Mouse (Mus musculus) hindbrain, embryonic 13.5 days (tissue): ENCODE measurements around the gene Pla2r1. TPM values are rescaled to one million over a fixed set of nuclear protein-coding genes. Genes with fewer than 3 reads are reported as not detected.
A peak's percentile ranks its signal among the peaks of the same experiment; 100 is the strongest.

ENCODE experiments used
- ATAC-seq: fragments of 200-750 bp; cut with Nextera tagmentation; 2 replicates; pipeline ENCODE4 v1.8.0; 2017; ENCODE audit warnings: moderate TSS enrichment; ENCODE audit not compliant: low FRiP score
- H3K27ac ChIP-seq: fragments of 300-500 bp; sonication (generic); 2 replicates; pipeline ENCODE4 v1.5.1; 2015; ENCODE audit warnings: inconsistent platforms, mild to moderate bottlenecking, moderate library complexity
- H3K27me3 ChIP-seq: fragments of 300-500 bp; sonication (generic); 2 replicates; pipeline ENCODE4 v1.6.1; 2015; ENCODE audit warnings: mild to moderate bottlenecking, inconsistent platforms
- H3K36me3 ChIP-seq: fragments of 300-500 bp; sonication (generic); 2 replicates; pipeline ENCODE4 v1.6.1; 2015; ENCODE audit warnings: mild to moderate bottlenecking, inconsistent platforms
- H3K4me1 ChIP-seq: fragments of 300-500 bp; sonication (generic); replicated peaks from 2 replicates; pipeline ENCODE4 v1.6.1; 2015; ENCODE audit warnings: inconsistent platforms
- H3K4me2 ChIP-seq: fragments of 300-500 bp; sonication (generic); 2 replicates; pipeline ENCODE4 v1.6.1; 2015; ENCODE audit warnings: inconsistent platforms, mild to moderate bottlenecking, moderate library complexity
- H3K4me3 ChIP-seq: fragments of 300-500 bp; sonication (generic); 2 replicates; pipeline ENCODE4 v1.5.1; 2015; ENCODE audit warnings: mild to moderate bottlenecking, inconsistent platforms
- H3K9ac ChIP-seq: fragments of 300-500 bp; sonication (generic); 2 replicates; pipeline ENCODE4 v1.6.1; 2015; ENCODE audit warnings: mild to moderate bottlenecking, inconsistent platforms
- H3K9me3 ChIP-seq: fragments of 300-500 bp; sonication (generic); 2 replicates; pipeline ENCODE4 v1.6.1; 2016; ENCODE audit warnings: inconsistent platforms
- WGBS: fragments of 180-500 bp; shearing (Covaris S2); methylation state at CpG from one replicate; pipeline ENCODE4 v1.1.7; 2015; 5-methylcytosine and 5-hydroxymethylcytosine counted together
- polyA plus RNA-seq: library from polyadenylated mRNA; unstranded; fragments of >200 nt; fragmentation: Nextera tagmentation; extraction: Ambion mirVana; gene quantifications from 2 replicates; pipeline ENCODE4 v1.2.1, GENCODE M21; 2015

Pla2r1 gene
- polyA plus RNA-seq, 1 experiment from 2014 or later = 0.97 TPM

DNA sequence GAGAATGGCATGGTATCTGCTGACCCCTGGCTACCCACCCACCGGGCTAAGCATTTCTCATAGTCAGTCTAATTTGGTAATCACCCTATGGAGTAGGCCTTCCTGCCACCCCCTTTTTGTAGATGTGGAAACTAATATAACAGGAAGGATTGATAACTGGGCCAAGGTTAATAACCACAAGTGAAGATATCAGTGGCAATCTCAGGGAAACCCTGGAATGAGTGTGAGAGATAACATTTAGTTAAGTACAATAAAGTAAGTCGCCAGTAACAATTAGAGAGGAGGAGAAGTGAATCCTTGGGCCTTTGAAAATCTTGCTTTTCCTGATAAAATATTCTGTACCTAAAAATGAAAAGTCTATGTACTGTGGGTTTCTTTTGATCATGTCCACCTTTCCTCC is 166.3 kb downstream of the Pla2r1 start:
- H3K9me3 ChIP-seq = no peaks in the 10 kb centered on the region
- no peak overlapping the region for H3K4me2 ChIP-seq
- no peak overlapping the region for H3K27ac ChIP-seq
- no peak overlapping the region for H3K4me3 ChIP-seq
- no peak for ATAC-seq
- no peak overlapping the region for H3K9ac ChIP-seq
- peaks cover 8% of the 10 kb centered on the region; the same call in 1 of the 2 replicates for H3K4me1 ChIP-seq
- WGBS = 86% methylated on average over 2 of the region's 2 CpGs
- peaks cover 24% of the 10 kb centered on the region for H3K27me3 ChIP-seq
- no peaks in the 10 kb centered on the region for H3K36me3 ChIP-seq

DNA sequence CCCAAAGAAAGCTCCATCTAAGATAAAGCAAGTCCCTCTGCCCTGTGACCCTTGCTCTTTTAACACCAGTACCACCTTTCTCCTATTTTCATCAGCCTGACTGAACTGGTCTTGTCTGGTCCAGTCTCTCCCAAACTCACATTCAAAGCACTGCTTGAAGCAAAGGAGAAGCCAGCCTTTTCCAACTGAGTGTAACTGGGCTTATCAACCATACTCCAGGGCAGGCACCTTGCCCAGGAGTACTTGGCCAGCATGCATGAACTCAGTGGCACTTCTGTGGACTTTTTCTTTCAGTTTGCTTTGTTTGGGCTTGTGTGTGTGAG is 168.4 kb downstream of the Pla2r1 start:
- H3K27ac ChIP-seq = no peak overlapping the region
- H3K36me3 ChIP-seq = no peaks in the 10 kb centered on the region
- H3K4me3 ChIP-seq = no peak overlapping the region
- H3K27me3 ChIP-seq = peaks cover 26% of the 10 kb centered on the region
- no peak overlapping the region for H3K9ac ChIP-seq
- no peaks in the 10 kb centered on the region for H3K9me3 ChIP-seq
- H3K4me2 ChIP-seq = no peak overlapping the region
- no peak for ATAC-seq
- peaks cover 8% of the 10 kb centered on the region; the same call in 1 of the 2 replicates for H3K4me1 ChIP-seq

- Histone ChIP-seq H3K4me1 (peaks cover 8% of the 10 kb centered on the region; the same call in 1 of the 2 replicates), H3K4me2 (no peak overlapping the region), H3K27me3 (peaks cover 26% of the 10 kb centered on the region), H3K36me3 (no peaks in the 10 kb centered on the region), H3K27ac (no peak overlapping the region), H3K9ac (no peak overlapping the region), H3K9me3 (no peaks in the 10 kb centered on the region), H3K4me3 (no peak overlapping the region)
- ATAC-seq = no peak
- WGBS = 24% methylated on average over 7 of the region's 7 CpGs
Observed at GRCm38 (mm10) chr2:60384083-60384762, 168.9 kb downstream of the Pla2r1 start.

GRCm38 (mm10) chr2:60382858-60383669 is 170.0 kb downstream of the Pla2r1 start, which contains the start of gene Ly75:
TSS of gene Ly75 (minus strand) at chr2:60383303.
- ATAC-seq = peak; percentile 97
- Histone ChIP-seq H3K9me3 (no peaks in the 10 kb centered on the region), H3K27me3 (peaks cover 26% of the 10 kb centered on the region), H3K27ac (no peak within 1 kb of the TSS), H3K4me3 (peak within 1 kb of the TSS; percentile 59), H3K4me1 (peaks cover 8% of the 10 kb centered on the region; the same call in 1 of the 2 replicates), H3K36me3 (no peaks in the 10 kb centered on the region), H3K9ac (peak within 1 kb of the TSS; percentile 76), H3K4me2 (peak within 1 kb of the TSS; percentile 91)
- WGBS = 2% methylated on average over 46 of the region's 46 CpGs

DNA sequence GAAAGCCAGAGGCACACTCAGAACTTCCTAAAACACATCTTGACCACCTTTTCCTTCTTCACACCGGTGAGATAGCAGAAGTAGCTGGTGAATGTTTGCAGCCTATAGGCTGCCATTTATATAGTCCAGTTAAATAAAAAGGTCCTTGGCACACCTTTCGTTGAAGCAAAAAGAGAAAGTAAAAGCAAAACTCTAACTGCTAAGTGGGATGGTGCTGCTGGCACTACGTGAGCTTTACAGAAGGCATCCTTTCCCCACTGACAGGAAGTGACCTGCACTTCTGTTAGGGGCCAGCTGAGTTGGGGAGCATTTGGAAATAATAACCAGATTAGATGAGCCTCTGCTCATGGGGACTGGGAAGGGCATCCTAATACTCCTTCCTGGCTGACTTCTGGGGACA is 170.8 kb downstream of the Pla2r1 start:
- no peak overlapping the region for H3K27ac ChIP-seq
- H3K9ac ChIP-seq = no peak overlapping the region
- H3K36me3 ChIP-seq = no peaks in the 10 kb centered on the region
- peaks cover 26% of the 10 kb centered on the region for H3K27me3 ChIP-seq
- no peak overlapping the region for H3K4me2 ChIP-seq
- ATAC-seq = no peak
- H3K4me3 ChIP-seq = peak overlapping the region; percentile 59; the same call in 1 of the 2 replicates
- H3K9me3 ChIP-seq = no peaks in the 10 kb centered on the region
- peaks cover 8% of the 10 kb centered on the region; the same call in 1 of the 2 replicates for H3K4me1 ChIP-seq
- 69% methylated on average over 3 of the region's 3 CpGs for WGBS

GRCm38 (mm10) chr2:60377260-60377659 is 175.8 kb downstream of the Pla2r1 start:
- H3K9me3 ChIP-seq = no peaks in the 10 kb centered on the region
- no peaks in the 10 kb centered on the region for H3K36me3 ChIP-seq
- WGBS = 92% methylated on average over 5 of the region's 5 CpGs
- no peak overlapping the region for H3K27ac ChIP-seq
- H3K4me3 ChIP-seq = no peak overlapping the region
- no peaks in the 10 kb centered on the region for H3K4me1 ChIP-seq
- peaks cover 9% of the 10 kb centered on the region for H3K27me3 ChIP-seq
- no peak overlapping the region for H3K4me2 ChIP-seq
- H3K9ac ChIP-seq = no peak overlapping the region
- no peak for ATAC-seq

- Histone ChIP-seq H3K9me3 (no peaks in the 10 kb centered on the region), H3K9ac (no peak overlapping the region), H3K4me1 (no peaks in the 10 kb centered on the region), H3K4me2 (no peak overlapping the region), H3K27me3 (no peaks in the 10 kb centered on the region), H3K4me3 (no peak overlapping the region), H3K36me3 (no peaks in the 10 kb centered on the region), H3K27ac (no peak overlapping the region)
- WGBS = 93% methylated on average over 15 of the region's 15 CpGs
- no peak for ATAC-seq
Observed at GRCm38 (mm10) chr2:60375608-60376107, 177.4 kb downstream of the Pla2r1 start.

DNA sequence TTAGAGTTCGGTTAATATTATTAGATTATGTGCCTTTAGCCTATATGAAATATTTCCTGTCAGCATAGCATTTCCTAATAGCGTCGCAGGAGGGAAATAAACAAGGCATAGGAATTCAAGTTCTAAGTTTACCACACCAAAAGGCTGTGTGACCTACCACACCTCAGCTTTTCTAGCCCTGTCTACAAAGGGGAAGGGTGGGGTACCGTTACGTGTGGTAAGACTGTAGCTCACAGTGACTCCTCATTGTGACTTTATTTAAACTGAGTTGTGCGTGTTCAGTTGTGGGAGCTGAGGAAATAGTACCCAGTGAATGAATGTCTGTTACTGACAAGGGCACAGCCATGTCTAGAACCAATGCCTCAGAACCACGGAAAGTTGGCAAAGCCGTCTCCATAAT is 178.0 kb downstream of the Pla2r1 start:
- H3K27ac ChIP-seq = no peak overlapping the region
- 94% methylated on average over 8 of the region's 8 CpGs for WGBS
- ATAC-seq = no peak
- H3K9ac ChIP-seq = no peak overlapping the region
- no peak overlapping the region for H3K4me2 ChIP-seq
- no peaks in the 10 kb centered on the region for H3K27me3 ChIP-seq
- no peaks in the 10 kb centered on the region for H3K9me3 ChIP-seq
- no peaks in the 10 kb centered on the region for H3K4me1 ChIP-seq
- no peaks in the 10 kb centered on the region for H3K36me3 ChIP-seq
- H3K4me3 ChIP-seq = no peak overlapping the region

DNA sequence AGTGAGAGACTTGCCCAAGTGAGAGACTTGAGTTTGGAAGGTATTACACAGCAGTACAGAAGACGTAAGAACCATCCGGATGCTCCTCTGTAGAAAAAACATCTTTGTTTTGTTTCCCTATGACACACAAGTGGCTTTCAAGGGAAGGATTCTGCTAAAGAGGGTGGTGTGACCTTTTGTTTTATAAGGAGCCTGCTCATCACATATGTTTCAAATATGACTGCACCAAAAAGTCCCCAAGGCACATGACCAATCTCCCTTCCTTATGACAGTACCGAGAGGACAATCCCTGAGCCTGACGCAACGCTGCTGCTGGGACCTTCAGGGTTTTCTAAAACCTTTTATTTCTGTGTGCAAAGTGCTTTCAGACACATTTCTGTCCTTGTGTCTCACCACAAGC is 182.9 kb downstream of the Pla2r1 start:
- H3K27me3 ChIP-seq = no peaks in the 10 kb centered on the region
- 91% methylated on average over 5 of the region's 5 CpGs for WGBS
- no peaks in the 10 kb centered on the region for H3K4me1 ChIP-seq
- no peaks in the 10 kb centered on the region for H3K36me3 ChIP-seq
- H3K9ac ChIP-seq = no peak overlapping the region
- H3K4me2 ChIP-seq = no peak overlapping the region
- H3K4me3 ChIP-seq = no peak overlapping the region
- ATAC-seq = no peak
- H3K27ac ChIP-seq = no peak overlapping the region
- H3K9me3 ChIP-seq = no peaks in the 10 kb centered on the region

DNA sequence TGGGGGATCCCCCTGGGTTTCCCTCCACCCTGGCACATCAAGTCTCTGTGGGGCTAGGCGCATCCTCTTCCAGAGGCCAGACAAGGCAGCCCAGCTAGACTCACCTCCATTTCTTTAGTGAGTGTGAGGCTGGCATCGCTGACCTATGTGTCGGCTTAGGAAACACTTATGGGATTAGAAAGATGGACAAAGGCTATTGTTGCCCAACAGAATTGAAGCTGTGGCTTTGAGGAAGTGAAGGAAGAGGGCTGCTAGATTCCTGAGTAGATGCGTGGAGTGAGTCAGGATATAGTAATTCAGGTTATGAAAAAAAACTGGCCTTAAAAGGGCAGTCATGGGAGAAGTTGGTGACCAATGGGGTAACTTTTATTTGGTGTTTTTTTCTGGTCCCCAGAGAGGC is 183.7 kb downstream of the Pla2r1 start:
- 93% methylated on average over 4 of the region's 4 CpGs for WGBS
- H3K9me3 ChIP-seq = no peaks in the 10 kb centered on the region
- ATAC-seq = no peak
- H3K4me3 ChIP-seq = no peak overlapping the region
- no peaks in the 10 kb centered on the region for H3K36me3 ChIP-seq
- no peaks in the 10 kb centered on the region for H3K4me1 ChIP-seq
- no peaks in the 10 kb centered on the region for H3K27me3 ChIP-seq
- H3K27ac ChIP-seq = no peak overlapping the region
- no peak overlapping the region for H3K4me2 ChIP-seq
- H3K9ac ChIP-seq = no peak overlapping the region

DNA sequence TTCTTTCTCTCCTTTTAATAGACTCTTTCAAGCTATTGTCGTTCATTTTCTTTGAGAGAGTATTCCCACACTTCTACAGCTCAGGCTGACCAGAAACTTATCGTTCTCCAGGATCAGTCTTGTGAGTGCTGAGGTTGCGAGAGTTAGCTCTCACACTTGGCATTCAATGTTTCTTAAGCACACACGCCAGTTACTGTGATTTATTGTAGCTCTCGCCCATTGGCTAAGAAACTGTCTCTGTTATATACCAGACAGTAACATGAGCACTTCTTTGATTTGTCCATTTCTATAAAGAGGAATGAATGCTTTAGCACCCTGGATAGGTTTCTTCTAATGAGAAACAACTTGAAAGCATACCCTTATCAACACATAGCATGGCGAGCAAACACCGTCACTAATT is 185.2 kb downstream of the Pla2r1 start:
- no peak overlapping the region for H3K9ac ChIP-seq
- no peak overlapping the region for H3K4me3 ChIP-seq
- H3K36me3 ChIP-seq = no peaks in the 10 kb centered on the region
- 92% methylated on average over 7 of the region's 7 CpGs for WGBS
- H3K27ac ChIP-seq = no peak overlapping the region
- no peak for ATAC-seq
- H3K9me3 ChIP-seq = no peaks in the 10 kb centered on the region
- H3K4me2 ChIP-seq = no peak overlapping the region
- no peaks in the 10 kb centered on the region for H3K27me3 ChIP-seq
- H3K4me1 ChIP-seq = no peaks in the 10 kb centered on the region
